Mouse (Mus musculus) thymus, postnatal 14 days (tissue): ENCODE measurements at regions not wholly inside any gene's neighbourhood (a gene's known extent, or its start where the extent isn't known, plus 50 kb on each side); places are given as distances from the start of the nearest gene placed in this dataset.

Experiments used
- DNase-seq: peaks from one replicate; pipeline ENCODE4 v3.0.0; 2021

GRCm38 (mm10) chr3:38695836-38696235, 190.9 kb upstream of the Fat4 start:
- DNase-seq: no peak

- no peak for DNase-seq
Observed at GRCm38 (mm10) chr3:38692768-38693167, 194.0 kb upstream of the Fat4 start.

GRCm38 (mm10) chr3:38684247-38684991, 199.8 kb upstream of the Ankrd50 start:
- no peak for DNase-seq

GRCm38 (mm10) chr3:38663670-38664494, 179.2 kb upstream of the Ankrd50 start:
- DNase-seq: no peak

- peak; percentile 43 for DNase-seq
Observed at GRCm38 (mm10) chr3:38663023-38663422, 178.4 kb upstream of the Ankrd50 start.

GRCm38 (mm10) chr3:38656790-38657189, 172.1 kb upstream of the Ankrd50 start:
- no peak for DNase-seq

GRCm38 (mm10) chr3:38653928-38654327, 169.3 kb upstream of the Ankrd50 start:
- DNase-seq: no peak

GRCm38 (mm10) chr3:38652985-38653685, 168.5 kb upstream of the Ankrd50 start:
- DNase-seq: no peak

GRCm38 (mm10) chr3:38650176-38650575, 165.5 kb upstream of the Ankrd50 start:
- no peak for DNase-seq

- no peak for DNase-seq
Observed at GRCm38 (mm10) chr3:38648633-38649032, 164.0 kb upstream of the Ankrd50 start.

GRCm38 (mm10) chr3:38647737-38648330, 163.2 kb upstream of the Ankrd50 start:
- no peak for DNase-seq

- no peak for DNase-seq
Observed at GRCm38 (mm10) chr3:38641733-38642132, 157.1 kb upstream of the Ankrd50 start.

- no peak for DNase-seq
Observed at GRCm38 (mm10) chr3:38636806-38637205, 152.2 kb upstream of the Ankrd50 start.

GRCm38 (mm10) chr3:38633347-38633746, 148.7 kb upstream of the Ankrd50 start:
- no peak for DNase-seq

GRCm38 (mm10) chr3:38625575-38626184, 141.0 kb upstream of the Ankrd50 start:
- no peak for DNase-seq

- DNase-seq: no peak
Observed at GRCm38 (mm10) chr3:38617989-38618388, 133.3 kb upstream of the Ankrd50 start.

GRCm38 (mm10) chr3:38617217-38617616, 132.6 kb upstream of the Ankrd50 start:
- DNase-seq: no peak

GRCm38 (mm10) chr3:38613706-38614105, 129.1 kb upstream of the Ankrd50 start:
- DNase-seq: peak; percentile 20

GRCm38 (mm10) chr3:38591531-38591930, 106.9 kb upstream of the Ankrd50 start:
- no peak for DNase-seq

GRCm38 (mm10) chr3:38588966-38589365, 104.3 kb upstream of the Ankrd50 start:
- no peak for DNase-seq

GRCm38 (mm10) chr3:38585509-38585908, 100.9 kb upstream of the Ankrd50 start:
- DNase-seq: no peak

GRCm38 (mm10) chr3:38579781-38580180, 95.1 kb upstream of the Ankrd50 start:
- DNase-seq: no peak
